Mouse (Mus musculus): ENCODE data around the gene Syne3. TPM values are rescaled to one million over a fixed set of nuclear protein-coding genes. Genes with fewer than 3 reads are reported as not detected.

Syne3 gene
- polyA plus RNA-seq, 1 experiment from 2014 or later: 0.29 TPM

- Histone ChIP-seq H3K36me3 (ENCODE audit: insufficient read depth) (peaks cover 19% of the 10 kb centered on the region), H3K4me2 (no peak overlapping the region), H3K4me1 (ENCODE audit: insufficient read depth) (peaks cover 4% of the 10 kb centered on the region; the same call in 1 of the 2 replicates), H3K9me3 (ENCODE audit: low read depth, low read length) (no peaks in the 10 kb centered on the region; the same call in 1 of the 2 replicates), H3K27ac (ENCODE audit: low read depth) (no peak overlapping the region), H3K9ac (no peak overlapping the region), H3K27me3 (ENCODE audit: insufficient read depth, low read length) (no peaks in the 10 kb centered on the region), H3K4me3 (ENCODE audit: low read depth, low read length) (no peak overlapping the region)
- TF ChIP-seq CTCF (IDR thresholded peaks at IDR 0.05; ENCODE audit: low read depth): no peak
- ATAC-seq (ENCODE audit: insufficient read depth) (no peak), DNase-seq (no peak)
- 53% methylated on average over 10 of the region's 10 CpGs for WGBS
Observed at GRCm38 (mm10) chr12:105025947-105026586, 16.5 kb upstream of the Syne3 start.

- no peak overlapping the region for H3K27ac ChIP-seq (ENCODE audit: low read depth)
- H3K36me3 ChIP-seq (ENCODE audit: insufficient read depth): peaks cover 17% of the 10 kb centered on the region
- H3K4me3 ChIP-seq (ENCODE audit: low read depth, low read length): no peak overlapping the region
- no peaks in the 10 kb centered on the region for H3K4me1 ChIP-seq (ENCODE audit: insufficient read depth)
- H3K9me3 ChIP-seq (ENCODE audit: low read depth, low read length): no peaks in the 10 kb centered on the region; the same call in 1 of the 2 replicates
- TF ChIP-seq CTCF (IDR thresholded peaks at IDR 0.05; ENCODE audit: low read depth): peak; percentile 79
- DNase-seq: peak; percentile 87
- 38% methylated on average over 8 of the region's 8 CpGs for WGBS
- ATAC-seq (ENCODE audit: insufficient read depth): no peak; the same call in 1 of the 2 replicates
- H3K9ac ChIP-seq: no peak overlapping the region
- no peaks in the 10 kb centered on the region for H3K27me3 ChIP-seq (ENCODE audit: insufficient read depth, low read length)
- no peak overlapping the region for H3K4me2 ChIP-seq
Observed at GRCm38 (mm10) chr12:105025271-105025946, 15.8 kb upstream of the Syne3 start.

- Histone ChIP-seq H3K27ac (ENCODE audit: low read depth) (no peak overlapping the region), H3K9me3 (ENCODE audit: low read depth, low read length) (no peaks in the 10 kb centered on the region; the same call in 1 of the 2 replicates), H3K27me3 (ENCODE audit: insufficient read depth, low read length) (no peaks in the 10 kb centered on the region), H3K4me3 (ENCODE audit: low read depth, low read length) (no peak overlapping the region), H3K4me2 (no peak overlapping the region), H3K4me1 (ENCODE audit: insufficient read depth) (no peaks in the 10 kb centered on the region), H3K9ac (no peak overlapping the region), H3K36me3 (ENCODE audit: insufficient read depth) (no peaks in the 10 kb centered on the region)
- TF ChIP-seq CTCF (IDR thresholded peaks at IDR 0.05; ENCODE audit: low read depth): no peak
- 97% methylated on average over 9 of the region's 9 CpGs for WGBS
- no peak for DNase-seq
- no peak for ATAC-seq (ENCODE audit: insufficient read depth)
Observed at GRCm38 (mm10) chr12:105022776-105023175, 13.2 kb upstream of the Syne3 start.

- 54% methylated on average over 7 of the region's 7 CpGs for WGBS
- ATAC-seq (ENCODE audit: insufficient read depth): no peak
Observed at GRCm38 (mm10) chr12:105022141-105022540, 12.5 kb upstream of the Syne3 start.

DNA sequence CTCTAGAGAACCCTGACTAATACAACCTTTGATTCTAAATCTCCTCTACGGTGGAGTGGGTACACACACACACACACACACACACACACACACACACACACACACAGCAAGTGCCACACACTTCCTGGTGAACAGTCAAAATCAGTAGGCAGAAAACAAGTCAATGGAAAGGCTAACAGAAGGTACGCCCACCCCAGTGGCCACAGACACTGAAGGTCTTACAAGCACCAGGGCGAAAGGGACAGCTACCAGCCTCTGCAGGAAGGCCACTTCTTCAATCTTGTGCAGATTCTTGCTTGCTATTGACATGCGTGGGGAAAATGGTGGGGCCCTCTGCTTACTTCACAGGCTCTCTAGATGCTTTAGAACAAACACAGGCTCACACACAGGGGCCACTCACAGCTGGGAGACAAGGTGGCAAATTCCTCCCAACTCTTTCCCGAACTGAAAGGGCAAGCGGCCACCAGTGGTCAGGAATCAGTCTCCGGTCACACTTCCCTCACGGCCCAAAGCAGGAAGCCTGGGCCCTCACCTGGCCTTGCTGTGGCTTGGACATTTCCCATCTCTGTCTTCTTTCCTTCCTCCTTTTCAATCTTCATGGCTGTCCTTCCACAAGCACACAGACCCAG is 11.9 kb upstream of the Syne3 start:
- Histone ChIP-seq H3K4me3 (ENCODE audit: low read depth, low read length) (no peak overlapping the region), H3K27ac (ENCODE audit: low read depth) (no peak overlapping the region), H3K4me1 (ENCODE audit: insufficient read depth) (no peaks in the 10 kb centered on the region), H3K27me3 (ENCODE audit: insufficient read depth, low read length) (no peaks in the 10 kb centered on the region), H3K9ac (no peak overlapping the region), H3K36me3 (ENCODE audit: insufficient read depth) (no peaks in the 10 kb centered on the region), H3K4me2 (no peak overlapping the region), H3K9me3 (ENCODE audit: low read depth, low read length) (no peaks in the 10 kb centered on the region; the same call in 1 of the 2 replicates)
- DNase-seq (no peak), ATAC-seq (ENCODE audit: insufficient read depth) (no peak)
- no peak for TF ChIP-seq CTCF (IDR thresholded peaks at IDR 0.05; ENCODE audit: low read depth)
- 64% methylated on average over 8 of the region's 8 CpGs for WGBS

More at GRCm38 (mm10) chr12:105022141-105022540, 12.5 kb upstream of the Syne3 start:
- Histone ChIP-seq H3K9ac (no peak overlapping the region), H3K27ac (ENCODE audit: low read depth) (no peak overlapping the region), H3K4me2 (no peak overlapping the region), H3K9me3 (ENCODE audit: low read depth, low read length) (no peaks in the 10 kb centered on the region; the same call in 1 of the 2 replicates), H3K4me1 (ENCODE audit: insufficient read depth) (no peaks in the 10 kb centered on the region), H3K36me3 (ENCODE audit: insufficient read depth) (no peaks in the 10 kb centered on the region), H3K27me3 (ENCODE audit: insufficient read depth, low read length) (no peaks in the 10 kb centered on the region), H3K4me3 (ENCODE audit: low read depth, low read length) (no peak overlapping the region)
- DNase-seq: no peak
- TF ChIP-seq CTCF (IDR thresholded peaks at IDR 0.05; ENCODE audit: low read depth): no peak

DNA sequence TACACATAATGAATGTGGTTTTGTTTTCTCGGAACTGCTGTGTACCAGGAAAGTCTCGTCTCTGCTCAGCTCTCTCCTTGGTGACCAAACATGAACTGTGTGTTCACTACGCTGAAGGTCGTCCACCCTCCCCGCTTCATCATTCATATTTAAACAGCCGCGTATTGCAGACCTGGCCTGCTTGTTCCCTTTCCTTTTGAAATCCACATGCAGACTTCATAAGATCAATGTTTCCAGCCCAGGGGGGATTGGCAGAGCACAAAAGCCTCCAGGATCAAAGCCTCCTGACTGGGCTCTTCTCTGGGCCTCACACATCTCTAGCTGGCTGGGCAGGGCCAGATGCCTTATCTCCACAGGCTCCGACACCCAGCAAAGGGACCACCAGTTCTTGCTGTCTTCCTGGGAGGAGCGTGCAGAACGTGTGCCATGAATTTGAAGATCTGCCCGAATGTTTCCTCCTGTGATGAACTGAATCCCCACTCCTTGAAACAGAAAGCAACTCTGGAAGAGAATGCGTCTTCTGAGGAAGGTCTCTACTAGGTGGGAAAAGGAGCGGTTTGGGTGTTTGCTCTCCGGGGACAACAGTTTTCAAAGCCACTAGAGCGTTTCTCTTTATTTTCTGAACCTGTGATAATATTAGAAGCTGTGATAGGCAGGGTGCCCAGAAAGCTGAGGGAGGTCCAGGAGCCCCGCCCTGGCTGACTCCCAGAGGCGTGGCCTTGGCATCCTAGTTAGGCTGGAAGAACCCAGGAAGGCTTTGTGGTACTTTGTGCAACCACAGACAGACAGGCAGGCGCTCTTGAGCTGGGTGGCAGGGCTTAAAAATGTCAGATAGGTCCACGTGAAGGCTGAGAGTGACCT is 10.0 kb upstream of the Syne3 start:
- Histone ChIP-seq H3K27ac (ENCODE audit: low read depth) (peak overlapping the region; percentile 21; the same call in 1 of the 2 replicates), H3K27me3 (ENCODE audit: insufficient read depth, low read length) (0 out of 2 replicates have a peak, but pooled peaks cover 2% of the 10 kb centered on the region), H3K9me3 (ENCODE audit: low read depth, low read length) (no peaks in the 10 kb centered on the region; the same call in 1 of the 2 replicates), H3K4me3 (ENCODE audit: low read depth, low read length) (no peak overlapping the region), H3K4me2 (no peak overlapping the region), H3K4me1 (ENCODE audit: insufficient read depth) (no peaks in the 10 kb centered on the region), H3K9ac (no peak overlapping the region), H3K36me3 (ENCODE audit: insufficient read depth) (no peaks in the 10 kb centered on the region)
- 53% methylated on average over 19 of the region's 19 CpGs for WGBS
- TF ChIP-seq CTCF (IDR thresholded peaks at IDR 0.05; ENCODE audit: low read depth): no peak
- DNase-seq (no peak), ATAC-seq (ENCODE audit: insufficient read depth) (peak; percentile 57; the same call in 1 of the 2 replicates)

All from lung, embryonic 14.5 days (tissue).